Mouse (Mus musculus) erythroblast, embryonic 14.5 days (primary cell): ENCODE results near the gene Epb41l4b.

Experiments
- GATA1 ChIP-seq: IDR thresholded peaks from 2 replicates; pipeline ENCODE4 v1.6.1; 2012; ENCODE audit warnings: low read length, inconsistent platforms, mixed read lengths
- TAL1 ChIP-seq: IDR thresholded peaks from 3 replicates; pipeline ENCODE4 v1.6.1; 2012; ENCODE audit warnings: low read length, inconsistent platforms, mixed read lengths

GRCm38 (mm10) chr4:57081463-57081862 lies 61.8 kb downstream of the Epb41l4b start:
- TF ChIP-seq GATA1: no peak
- TF ChIP-seq TAL1: no peak
